Mouse (Mus musculus): Measurements from ENCODE around the gene Dgkh. TPM values are rescaled to one million over a fixed set of nuclear protein-coding genes. Genes with fewer than 3 reads are reported as not detected.

Dgkh gene
- polyA plus RNA-seq, 1 experiment from 2014 or later: 9.9 TPM

GRCm38 (mm10) chr14:78668291-78668690, 64.3 kb downstream of the Dgkh start:
- Histone ChIP-seq H3K27ac (replicated peaks) (no peak overlapping the region), H3K9me3 (replicated peaks) (no peaks in the 10 kb centered on the region), H3K27me3 (replicated peaks) (no peaks in the 10 kb centered on the region), H3K4me2 (no peak overlapping the region), H3K4me3 (replicated peaks) (no peak overlapping the region), H3K9ac (replicated peaks) (no peak overlapping the region), H3K36me3 (no peaks in the 10 kb centered on the region), H3K4me1 (0 out of 2 replicates have a peak, but pooled peaks cover 5% of the 10 kb centered on the region)
- 21% methylated on average over 6 of the region's 6 CpGs for WGBS
- peak; percentile 85 for ATAC-seq (ENCODE audit: low FRiP score)

- Histone ChIP-seq H3K9me3 (replicated peaks) (no peaks in the 10 kb centered on the region), H3K27me3 (replicated peaks) (no peaks in the 10 kb centered on the region), H3K36me3 (no peaks in the 10 kb centered on the region), H3K4me2 (no peak overlapping the region), H3K4me1 (0 out of 2 replicates have a peak, but pooled peaks cover 5% of the 10 kb centered on the region), H3K9ac (replicated peaks) (no peak overlapping the region), H3K4me3 (replicated peaks) (no peak overlapping the region), H3K27ac (replicated peaks) (no peak overlapping the region)
- 64% methylated on average over 5 of the region's 5 CpGs for WGBS
- no peak for ATAC-seq (ENCODE audit: low FRiP score)
Measured at GRCm38 (mm10) chr14:78667763-78668162, 64.8 kb downstream of the Dgkh start.

- Histone ChIP-seq H3K4me3 (replicated peaks) (no peak overlapping the region), H3K36me3 (no peaks in the 10 kb centered on the region), H3K9me3 (replicated peaks) (peaks cover 3% of the 10 kb centered on the region; the same call in 1 of the 2 replicates), H3K4me2 (no peak overlapping the region), H3K27ac (replicated peaks) (no peak overlapping the region), H3K4me1 (no peaks in the 10 kb centered on the region), H3K27me3 (replicated peaks) (no peaks in the 10 kb centered on the region), H3K9ac (replicated peaks) (no peak overlapping the region)
- WGBS: 88% methylated on average over 5 of the region's 5 CpGs
- ATAC-seq (ENCODE audit: low FRiP score): no peak
Measured at GRCm38 (mm10) chr14:78662641-78663040, 69.9 kb downstream of the Dgkh start.

- ATAC-seq (ENCODE audit: low FRiP score): no peak
- no peaks in the 10 kb centered on the region for H3K36me3 ChIP-seq
- H3K27ac ChIP-seq (replicated peaks): no peak overlapping the region
- no peak overlapping the region for H3K9ac ChIP-seq (replicated peaks)
- H3K4me2 ChIP-seq: no peak overlapping the region
- H3K9me3 ChIP-seq (replicated peaks): peaks cover 3% of the 10 kb centered on the region; the same call in 1 of the 2 replicates
- no peaks in the 10 kb centered on the region for H3K27me3 ChIP-seq (replicated peaks)
- 95% methylated on average over 14 of the region's 14 CpGs for WGBS
- peaks cover 11% of the 10 kb centered on the region for H3K4me1 ChIP-seq
- no peak overlapping the region for H3K4me3 ChIP-seq (replicated peaks)
Measured at GRCm38 (mm10) chr14:78661462-78661861, 71.1 kb downstream of the Dgkh start.

DNA sequence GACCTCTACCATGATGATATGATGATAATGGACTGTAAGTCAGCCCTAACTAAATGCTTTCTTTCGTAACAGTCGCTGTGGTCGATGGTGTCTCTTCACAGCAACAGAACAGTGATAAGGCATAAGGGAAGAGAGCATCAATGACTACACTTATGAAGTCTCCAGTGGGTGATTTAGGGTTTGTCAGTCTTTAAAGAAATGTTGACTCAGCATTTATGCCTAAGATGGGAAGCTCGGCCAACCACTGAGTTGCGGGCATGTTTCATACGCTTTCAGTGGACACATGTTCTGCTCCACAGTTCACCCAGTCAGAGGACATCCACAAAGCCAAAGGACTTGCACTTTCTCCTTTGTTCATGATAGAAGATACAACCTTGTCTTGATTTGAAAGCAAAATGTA, 73.9 kb downstream of the Dgkh start:
- H3K9me3 ChIP-seq (replicated peaks): peaks cover 3% of the 10 kb centered on the region; the same call in 1 of the 2 replicates
- 98% methylated on average over 6 of the region's 6 CpGs for WGBS
- H3K4me2 ChIP-seq: no peak overlapping the region
- H3K27me3 ChIP-seq (replicated peaks): no peaks in the 10 kb centered on the region
- no peak overlapping the region for H3K9ac ChIP-seq (replicated peaks)
- H3K4me3 ChIP-seq (replicated peaks): no peak overlapping the region
- H3K27ac ChIP-seq (replicated peaks): no peak overlapping the region
- no peak for ATAC-seq (ENCODE audit: low FRiP score)
- peaks cover 13% of the 10 kb centered on the region for H3K4me1 ChIP-seq
- H3K36me3 ChIP-seq: no peaks in the 10 kb centered on the region

- WGBS: 80% methylated on average over 18 of the region's 18 CpGs
- Histone ChIP-seq H3K9ac (replicated peaks) (no peak overlapping the region), H3K4me1 (peaks cover 13% of the 10 kb centered on the region), H3K27ac (replicated peaks) (no peak overlapping the region), H3K4me2 (no peak overlapping the region), H3K36me3 (no peaks in the 10 kb centered on the region), H3K9me3 (replicated peaks) (peaks cover 3% of the 10 kb centered on the region; the same call in 1 of the 2 replicates), H3K4me3 (replicated peaks) (no peak overlapping the region), H3K27me3 (replicated peaks) (no peaks in the 10 kb centered on the region)
- no peak for ATAC-seq (ENCODE audit: low FRiP score)
Measured at GRCm38 (mm10) chr14:78656832-78657626, 75.5 kb downstream of the Dgkh start.

- Histone ChIP-seq H3K27me3 (replicated peaks) (no peaks in the 10 kb centered on the region), H3K36me3 (0 out of 2 replicates have a peak, but pooled peaks cover 3% of the 10 kb centered on the region), H3K9me3 (replicated peaks) (peaks cover 3% of the 10 kb centered on the region; the same call in 1 of the 2 replicates), H3K4me3 (replicated peaks) (no peak overlapping the region), H3K9ac (replicated peaks) (no peak overlapping the region), H3K4me2 (no peak overlapping the region), H3K4me1 (peaks cover 13% of the 10 kb centered on the region), H3K27ac (replicated peaks) (no peak overlapping the region)
- ATAC-seq (ENCODE audit: low FRiP score): no peak
- 91% methylated on average over 7 of the region's 7 CpGs for WGBS
Measured at GRCm38 (mm10) chr14:78654939-78655556, 77.5 kb downstream of the Dgkh start.

DNA sequence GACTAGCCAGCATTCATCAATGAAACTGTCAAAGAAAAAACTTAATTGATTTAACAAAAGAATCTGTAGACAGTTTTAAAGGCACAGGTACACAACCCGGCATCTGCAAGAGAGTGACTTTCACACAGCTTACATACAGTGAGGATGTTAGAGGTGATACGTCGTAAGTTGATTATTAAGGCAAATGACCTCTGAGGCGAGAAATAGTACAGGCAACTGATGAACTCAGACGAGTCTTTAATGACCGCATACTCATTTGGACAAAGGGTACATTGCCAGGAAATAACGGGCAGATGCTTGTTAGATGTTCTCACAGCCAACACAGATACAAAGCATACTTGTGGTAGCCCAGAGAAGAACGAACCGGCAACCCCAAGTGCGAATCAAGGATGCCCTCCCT, 78.4 kb downstream of the Dgkh start:
- Histone ChIP-seq H3K4me1 (peaks cover 13% of the 10 kb centered on the region), H3K27ac (replicated peaks) (no peak overlapping the region), H3K4me3 (replicated peaks) (no peak overlapping the region), H3K27me3 (replicated peaks) (no peaks in the 10 kb centered on the region), H3K9ac (replicated peaks) (no peak overlapping the region), H3K4me2 (no peak overlapping the region), H3K36me3 (0 out of 2 replicates have a peak, but pooled peaks cover 3% of the 10 kb centered on the region), H3K9me3 (replicated peaks) (peaks cover 3% of the 10 kb centered on the region; the same call in 1 of the 2 replicates)
- no peak for ATAC-seq (ENCODE audit: low FRiP score)
- 81% methylated on average over 10 of the region's 10 CpGs for WGBS

GRCm38 (mm10) chr14:78653333-78653732, 79.2 kb downstream of the Dgkh start:
- 0 out of 2 replicates have a peak, but pooled peaks cover 3% of the 10 kb centered on the region for H3K36me3 ChIP-seq
- no peak overlapping the region for H3K27ac ChIP-seq (replicated peaks)
- ATAC-seq (ENCODE audit: low FRiP score): no peak
- 95% methylated on average over 5 of the region's 5 CpGs for WGBS
- no peak overlapping the region for H3K4me2 ChIP-seq
- no peaks in the 10 kb centered on the region for H3K27me3 ChIP-seq (replicated peaks)
- H3K4me1 ChIP-seq: peaks cover 13% of the 10 kb centered on the region
- no peaks in the 10 kb centered on the region for H3K9me3 ChIP-seq (replicated peaks)
- no peak overlapping the region for H3K4me3 ChIP-seq (replicated peaks)
- H3K9ac ChIP-seq (replicated peaks): no peak overlapping the region

- no peak overlapping the region for H3K27ac ChIP-seq (replicated peaks)
- 77% methylated on average over 7 of the region's 7 CpGs for WGBS
- peaks cover 5% of the 10 kb centered on the region for H3K4me1 ChIP-seq
- ATAC-seq (ENCODE audit: low FRiP score): no peak
- no peaks in the 10 kb centered on the region for H3K9me3 ChIP-seq (replicated peaks)
- no peak overlapping the region for H3K4me3 ChIP-seq (replicated peaks)
- 0 out of 2 replicates have a peak, but pooled peaks cover 3% of the 10 kb centered on the region for H3K36me3 ChIP-seq
- no peak overlapping the region for H3K4me2 ChIP-seq
- no peak overlapping the region for H3K9ac ChIP-seq (replicated peaks)
- no peaks in the 10 kb centered on the region for H3K27me3 ChIP-seq (replicated peaks)
Measured at GRCm38 (mm10) chr14:78651696-78652095, 80.9 kb downstream of the Dgkh start.

DNA sequence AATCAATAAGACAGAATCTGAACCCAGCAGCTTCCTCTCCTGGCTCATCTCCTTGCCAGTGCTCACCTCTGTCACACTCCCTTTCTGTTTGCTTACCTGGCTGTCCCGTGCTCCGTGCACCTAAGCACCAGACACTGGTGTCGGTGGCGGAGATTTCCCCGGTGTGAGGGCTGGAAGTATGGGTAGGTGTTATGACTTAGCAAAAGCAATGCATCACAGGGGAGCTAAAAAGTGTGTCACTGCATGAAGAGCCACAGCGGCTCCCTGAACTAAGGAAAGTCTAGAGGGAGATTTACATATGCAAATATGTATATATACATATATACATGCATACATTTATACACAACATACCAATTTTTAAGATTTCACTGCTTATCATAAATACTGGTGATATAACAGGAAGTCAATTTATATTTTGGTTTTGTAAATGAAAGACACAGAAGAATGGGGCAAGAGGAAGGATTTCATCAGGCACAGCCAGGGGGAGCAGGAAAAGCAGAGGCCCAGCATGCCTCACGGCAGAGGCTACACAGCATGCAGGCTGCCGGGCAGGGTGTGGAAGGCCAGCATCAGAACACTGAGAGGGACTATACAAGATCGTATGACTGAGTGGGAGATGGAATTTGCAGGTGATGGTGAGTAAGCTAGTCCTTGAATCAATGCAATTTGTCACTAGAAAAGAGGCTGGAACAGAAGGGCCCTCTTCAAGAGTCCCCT, 82.0 kb downstream of the Dgkh start:
- Histone ChIP-seq H3K4me1 (no peaks in the 10 kb centered on the region), H3K27ac (replicated peaks) (no peak overlapping the region), H3K4me2 (no peak overlapping the region), H3K9me3 (replicated peaks) (no peaks in the 10 kb centered on the region), H3K27me3 (replicated peaks) (no peaks in the 10 kb centered on the region), H3K4me3 (replicated peaks) (no peak overlapping the region), H3K9ac (replicated peaks) (no peak overlapping the region), H3K36me3 (0 out of 2 replicates have a peak, but pooled peaks cover 3% of the 10 kb centered on the region)
- WGBS: 78% methylated on average over 9 of the region's 9 CpGs
- ATAC-seq (ENCODE audit: low FRiP score): no peak

Data from neural tube, embryonic 15.5 days (tissue).